Mouse (Mus musculus) embryonic fibroblast, embryonic 13.5 days (primary cell): Measurements from ENCODE around the gene E130311K13Rik.

ENCODE experiments used
- CTCF ChIP-seq: IDR thresholded peaks from 2 replicates; pipeline ENCODE4 v1.5.1; 2011; ENCODE audit warnings: mild to moderate bottlenecking, control low read depth, low read length, moderate library complexity, borderline replicate concordance; ENCODE audit not compliant: insufficient read depth
- POLR2A ChIP-seq: IDR thresholded peaks from 2 replicates; pipeline ENCODE4 v1.6.1; 2011; ENCODE audit warnings: low read depth, mild to moderate bottlenecking, control low read depth, low read length, moderate library complexity

- no peak for TF ChIP-seq CTCF
- TF ChIP-seq POLR2A, result no peak
Observed at GRCm38 (mm10) chr3:63871249-63871648, 58.0 kb downstream of the E130311K13Rik start.
